Mouse (Mus musculus): ENCODE measurements around the gene Cebpa. TPM values are rescaled to one million over a fixed set of nuclear protein-coding genes. Genes with fewer than 3 reads are reported as not detected.

The Cebpa gene
- polyA plus RNA-seq, 1 experiment from 2014 or later = 5.3 TPM

Small RNA genes within 50 kb of the gene (microRNA-seq; reads per million reads assigned to microRNA genes)
- gene Gm25033 = not detected

Other genes with a start within 250 kb of the Cebpa start
- 50.8 and 53.4 TPM in 2 replicates for gene Pepd, start 206.9 kb upstream of the Cebpa start, polyA plus RNA-seq (2015; fragmentation: Nextera tagmentation; extraction: Ambion mirVana)
- gene Cebpg, start 62.7 kb upstream of the Cebpa start, polyA plus RNA-seq (2015; fragmentation: Nextera tagmentation; extraction: Ambion mirVana) = 52.5 and 54.8 TPM in 2 replicates
- gene Slc7a10, start 67.1 kb downstream of the Cebpa start, polyA plus RNA-seq (2015; fragmentation: Nextera tagmentation; extraction: Ambion mirVana) = 5.3 and 5.5 TPM in 2 replicates
- gene Lrp3, start 96.2 kb downstream of the Cebpa start, polyA plus RNA-seq (2015; fragmentation: Nextera tagmentation; extraction: Ambion mirVana) = 10.3 and 11.2 TPM in 2 replicates
- 20.2 and 21.7 TPM in 2 replicates for gene Gpatch1, start 199.1 kb downstream of the Cebpa start, polyA plus RNA-seq (2015; fragmentation: Nextera tagmentation; extraction: Ambion mirVana)
- gene Rhpn2, start 214.9 kb downstream of the Cebpa start, polyA plus RNA-seq (2015; fragmentation: Nextera tagmentation; extraction: Ambion mirVana) = 4.3 and 5.6 TPM in 2 replicates

Measured in embryonic facial prominence, embryonic 13.5 days (tissue).